Mouse (Mus musculus): ENCODE data around the gene Shb. TPM values are rescaled to one million over a fixed set of nuclear protein-coding genes. Genes with fewer than 3 reads are reported as not detected.
A peak's percentile ranks its signal among the peaks of the same experiment; 100 is the strongest.

The Shb gene
- polyA plus RNA-seq, 1 experiment from 2014 or later = 2.6 TPM

DNA sequence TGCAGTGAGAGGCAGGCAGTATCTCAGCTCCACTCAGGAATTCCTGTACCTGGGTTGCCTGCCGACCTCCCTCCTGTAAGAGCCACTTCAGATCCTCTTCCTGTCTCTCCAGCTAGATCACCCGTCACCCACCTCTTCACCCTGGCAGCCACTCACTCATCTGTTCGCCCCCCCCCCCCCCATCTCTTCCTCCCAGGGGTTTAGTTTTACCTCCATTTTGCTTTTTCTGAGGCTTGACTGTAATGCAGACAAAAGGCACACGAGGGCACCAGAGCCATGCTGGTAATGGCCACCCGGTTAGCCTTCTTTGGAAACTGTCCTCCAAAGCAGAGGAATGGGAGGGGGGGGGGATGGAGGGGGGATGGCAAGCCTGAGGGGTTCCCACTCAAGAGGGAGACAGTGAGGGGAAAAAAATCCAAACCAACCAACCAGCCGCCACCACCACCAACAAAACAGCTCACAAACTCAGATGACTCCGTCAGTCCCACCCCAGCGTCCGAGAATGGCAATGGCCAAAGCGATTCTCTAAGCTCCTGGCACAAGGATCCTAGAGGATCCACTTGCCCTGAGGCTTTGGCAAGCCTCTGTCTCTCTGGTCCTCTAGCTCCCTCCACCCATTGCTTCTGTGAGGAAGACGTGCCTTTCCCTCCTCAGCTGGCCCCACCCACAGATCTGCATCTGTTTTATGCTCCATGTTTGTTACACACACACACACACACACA lies 113.9 kb downstream of the Shb start:
- Histone ChIP-seq H3K4me2 (ENCODE audit: low read length) (peak overlapping the region; percentile 35), H3K9me3 (ENCODE audit: control insufficient read depth, low read length) (no peaks in the 10 kb centered on the region), H3K36me3 (ENCODE audit: control insufficient read depth, insufficient read depth, low read length) (no peaks in the 10 kb centered on the region), H3K27ac (ENCODE audit: low read depth, low read length) (no peak overlapping the region), H3K9ac (ENCODE audit: low read depth, low read length) (peak overlapping the region; percentile 32; the same call in 1 of the 2 replicates), H3K27me3 (replicated peaks; ENCODE audit: control insufficient read depth, insufficient read depth, low read length) (no peaks in the 10 kb centered on the region; the same call in 1 of the 2 replicates), H3K4me3 (ENCODE audit: low read length) (no peak overlapping the region), H3K4me1 (ENCODE audit: control insufficient read depth, insufficient read depth, low read depth, low read length) (peaks cover 2% of the 10 kb centered on the region)
- ATAC-seq = peak; percentile 59
- WGBS = 27% methylated on average over 10 of the region's 11 CpGs

DNA sequence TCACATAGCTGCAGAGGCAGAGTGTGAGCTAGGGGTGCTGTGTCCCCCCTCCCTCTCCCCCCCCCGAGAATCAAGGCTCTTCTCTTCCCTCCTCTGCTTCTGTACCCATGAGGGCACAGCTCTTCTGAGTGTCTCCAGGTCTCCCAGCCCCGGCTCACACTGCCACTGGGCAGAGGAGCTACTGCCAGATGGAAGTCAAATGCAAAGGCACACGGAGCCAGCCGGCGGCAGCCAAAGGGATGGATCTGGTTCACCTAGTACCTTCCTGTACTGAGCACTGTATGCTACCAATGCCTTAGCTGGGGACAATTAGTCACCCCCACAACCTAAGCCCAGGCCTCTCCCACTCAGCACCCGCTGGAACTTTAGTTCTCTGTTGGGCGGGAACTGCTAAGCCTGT lies 116.0 kb downstream of the Shb start:
- Histone ChIP-seq H3K4me1 (ENCODE audit: control insufficient read depth, insufficient read depth, low read depth, low read length) (peaks cover 2% of the 10 kb centered on the region), H3K27me3 (replicated peaks; ENCODE audit: control insufficient read depth, insufficient read depth, low read length) (no peaks in the 10 kb centered on the region; the same call in 1 of the 2 replicates), H3K4me3 (ENCODE audit: low read length) (no peak overlapping the region), H3K27ac (ENCODE audit: low read depth, low read length) (no peak overlapping the region), H3K9me3 (ENCODE audit: control insufficient read depth, low read length) (no peaks in the 10 kb centered on the region), H3K36me3 (ENCODE audit: control insufficient read depth, insufficient read depth, low read length) (no peaks in the 10 kb centered on the region), H3K9ac (ENCODE audit: low read depth, low read length) (no peak overlapping the region), H3K4me2 (ENCODE audit: low read length) (no peak overlapping the region)
- ATAC-seq = no peak
- 65% methylated on average over 7 of the region's 7 CpGs for WGBS

DNA sequence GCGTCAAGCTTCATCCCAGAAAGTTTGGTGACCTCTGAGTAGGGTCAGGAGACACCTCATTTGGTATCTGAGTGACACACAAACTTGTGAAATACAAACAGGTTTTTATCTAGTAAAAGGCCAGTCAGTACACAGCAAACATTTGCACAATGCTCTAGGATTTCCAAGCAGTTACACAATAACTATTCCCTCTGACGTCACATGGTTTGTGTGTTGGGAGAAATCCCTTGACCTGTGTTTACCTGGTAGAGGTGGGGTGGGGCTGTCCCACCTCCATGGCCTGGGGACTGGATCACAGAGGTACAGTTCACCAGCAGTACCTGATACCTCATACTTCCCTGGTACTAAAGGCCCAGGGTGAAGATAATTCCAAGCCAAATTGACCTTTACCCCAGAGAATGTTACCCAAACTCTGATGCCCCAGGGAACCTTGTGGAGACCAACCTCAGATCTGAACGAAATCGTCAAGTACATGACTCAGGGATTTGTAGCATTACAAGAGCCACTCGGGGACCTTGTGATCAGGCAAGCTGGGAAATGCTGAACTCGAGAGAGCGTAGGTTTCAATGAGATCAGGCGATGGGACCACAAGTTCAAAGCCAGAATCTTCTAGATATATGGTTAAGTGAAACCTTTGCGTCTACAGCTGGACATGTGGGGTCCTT lies 118.5 kb downstream of the Shb start:
- H3K4me1 ChIP-seq (ENCODE audit: control insufficient read depth, insufficient read depth, low read depth, low read length) = peaks cover 2% of the 10 kb centered on the region; the same call in 1 of the 2 replicates
- no peak for ATAC-seq
- H3K4me3 ChIP-seq (ENCODE audit: low read length) = no peak overlapping the region
- no peaks in the 10 kb centered on the region for H3K9me3 ChIP-seq (ENCODE audit: control insufficient read depth, low read length)
- H3K9ac ChIP-seq (ENCODE audit: low read depth, low read length) = no peak overlapping the region
- H3K27ac ChIP-seq (ENCODE audit: low read depth, low read length) = no peak overlapping the region
- no peaks in the 10 kb centered on the region for H3K36me3 ChIP-seq (ENCODE audit: control insufficient read depth, insufficient read depth, low read length)
- H3K4me2 ChIP-seq (ENCODE audit: low read length) = no peak overlapping the region
- H3K27me3 ChIP-seq (replicated peaks; ENCODE audit: control insufficient read depth, insufficient read depth, low read length) = no peaks in the 10 kb centered on the region; the same call in 1 of the 2 replicates
- 85% methylated on average over 9 of the region's 9 CpGs for WGBS

DNA sequence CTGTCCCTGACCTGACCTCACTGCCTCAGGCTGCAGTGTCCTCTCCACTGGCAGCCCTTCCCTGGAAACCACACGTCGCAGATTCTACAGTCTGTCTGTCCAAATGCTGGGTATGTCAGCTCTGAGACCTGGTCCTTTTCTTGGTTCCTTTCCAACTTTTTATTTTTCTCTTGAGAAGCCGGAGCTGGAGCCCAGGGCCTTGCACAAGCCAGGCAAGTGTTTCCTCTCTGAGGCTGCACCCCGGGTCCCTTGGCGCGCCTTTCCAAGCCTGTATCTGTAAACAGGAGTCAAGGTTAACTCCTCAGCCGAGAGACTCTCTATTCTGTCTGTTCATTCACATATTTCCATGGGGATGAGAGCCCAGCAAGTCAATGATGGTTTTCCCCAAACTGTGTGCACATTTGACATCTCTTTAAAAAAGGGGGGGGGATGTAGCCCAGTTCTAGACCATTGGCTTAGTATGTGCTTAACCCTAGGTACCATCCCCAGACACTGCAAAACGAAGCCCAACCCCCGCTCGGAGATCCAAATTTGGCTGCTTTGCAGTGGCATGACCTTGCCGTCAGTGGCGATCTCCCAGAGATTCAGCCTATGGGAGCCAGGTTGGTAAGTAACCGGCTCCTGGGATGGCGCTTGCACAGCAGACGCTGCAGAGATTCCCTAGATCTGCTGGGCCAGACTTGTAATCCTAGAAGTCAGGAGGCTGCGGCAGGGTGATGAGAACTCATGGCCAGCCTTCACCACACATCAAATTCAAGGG lies 119.7 kb downstream of the Shb start:
- Histone ChIP-seq H3K27me3 (replicated peaks; ENCODE audit: control insufficient read depth, insufficient read depth, low read length) (no peaks in the 10 kb centered on the region; the same call in 1 of the 2 replicates), H3K36me3 (ENCODE audit: control insufficient read depth, insufficient read depth, low read length) (no peaks in the 10 kb centered on the region), H3K27ac (ENCODE audit: low read depth, low read length) (no peak overlapping the region), H3K9me3 (ENCODE audit: control insufficient read depth, low read length) (no peaks in the 10 kb centered on the region), H3K4me3 (ENCODE audit: low read length) (no peak overlapping the region), H3K4me1 (ENCODE audit: control insufficient read depth, insufficient read depth, low read depth, low read length) (peaks cover 2% of the 10 kb centered on the region), H3K9ac (ENCODE audit: low read depth, low read length) (no peak overlapping the region), H3K4me2 (ENCODE audit: low read length) (no peak overlapping the region)
- 73% methylated on average over 16 of the region's 16 CpGs for WGBS
- ATAC-seq = no peak

DNA sequence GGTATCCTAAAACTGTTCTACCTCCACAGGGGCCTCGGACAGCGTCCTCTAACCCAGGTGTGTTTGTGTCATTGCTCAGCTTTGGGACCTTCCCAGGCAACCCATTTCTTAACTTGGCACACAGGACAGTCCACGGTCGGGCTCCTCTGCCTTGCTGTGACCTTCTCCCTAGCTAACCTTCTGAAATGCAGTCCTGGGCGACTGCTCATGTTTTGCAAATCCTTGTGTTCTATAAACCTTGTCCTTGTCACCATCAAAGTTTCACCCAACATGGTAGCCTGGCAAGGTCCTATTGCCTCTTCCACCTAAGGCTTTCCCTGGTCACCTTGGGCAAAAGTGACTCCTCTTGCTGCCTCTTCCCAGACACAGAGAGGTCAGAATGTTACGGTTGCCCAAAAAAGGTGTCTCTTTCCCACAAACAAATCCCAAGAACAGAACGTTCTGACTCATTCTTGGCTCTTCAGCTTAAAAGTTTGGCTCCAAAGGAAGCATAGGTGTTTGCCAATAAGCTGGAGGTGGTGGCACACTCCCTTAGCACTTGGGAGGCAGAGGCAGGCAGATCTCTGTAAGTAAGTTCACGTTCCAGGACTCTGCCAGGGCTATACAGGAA lies 121.0 kb downstream of the Shb start:
- Histone ChIP-seq H3K4me3 (ENCODE audit: low read length) (no peak overlapping the region), H3K36me3 (ENCODE audit: control insufficient read depth, insufficient read depth, low read length) (no peaks in the 10 kb centered on the region), H3K27ac (ENCODE audit: low read depth, low read length) (no peak overlapping the region), H3K4me2 (ENCODE audit: low read length) (no peak overlapping the region), H3K4me1 (ENCODE audit: control insufficient read depth, insufficient read depth, low read depth, low read length) (peaks cover 15% of the 10 kb centered on the region), H3K9ac (ENCODE audit: low read depth, low read length) (no peak overlapping the region), H3K9me3 (ENCODE audit: control insufficient read depth, low read length) (no peaks in the 10 kb centered on the region), H3K27me3 (replicated peaks; ENCODE audit: control insufficient read depth, insufficient read depth, low read length) (no peaks in the 10 kb centered on the region; the same call in 1 of the 2 replicates)
- no peak for ATAC-seq
- WGBS = 90% methylated on average over 8 of the region's 8 CpGs

DNA sequence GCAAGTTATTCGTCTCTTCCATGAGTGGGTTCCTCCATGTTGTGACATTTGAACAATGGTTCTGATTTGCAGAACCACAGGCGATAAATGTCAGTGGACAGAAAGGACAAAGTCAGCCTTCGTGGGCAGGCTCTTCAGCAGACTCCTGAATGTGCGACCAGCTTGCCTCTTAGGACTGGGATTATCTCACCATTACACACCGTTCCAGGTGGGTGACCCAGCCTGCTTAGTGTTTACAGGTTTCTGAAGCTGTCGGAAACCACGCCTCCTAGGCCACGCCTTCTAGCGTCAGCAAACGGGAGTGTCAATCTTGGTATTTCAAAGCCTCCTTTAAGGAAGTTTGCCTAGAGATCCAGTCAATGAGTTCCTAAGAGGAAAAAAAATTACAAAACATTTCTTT lies 123.0 kb downstream of the Shb start:
- ATAC-seq = no peak; the same call in 1 of the 2 replicates
- Histone ChIP-seq H3K4me2 (ENCODE audit: low read length) (peak overlapping the region; percentile 79), H3K4me1 (ENCODE audit: control insufficient read depth, insufficient read depth, low read depth, low read length) (peaks cover 19% of the 10 kb centered on the region), H3K27ac (ENCODE audit: low read depth, low read length) (peak overlapping the region; percentile 94), H3K9me3 (ENCODE audit: control insufficient read depth, low read length) (no peaks in the 10 kb centered on the region), H3K27me3 (replicated peaks; ENCODE audit: control insufficient read depth, insufficient read depth, low read length) (no peaks in the 10 kb centered on the region), H3K36me3 (ENCODE audit: control insufficient read depth, insufficient read depth, low read length) (peaks cover 2% of the 10 kb centered on the region), H3K9ac (ENCODE audit: low read depth, low read length) (peak overlapping the region; percentile 95), H3K4me3 (ENCODE audit: low read length) (peak overlapping the region; percentile 95)
- WGBS = under 1% methylated on average over 10 of the region's 10 CpGs

DNA sequence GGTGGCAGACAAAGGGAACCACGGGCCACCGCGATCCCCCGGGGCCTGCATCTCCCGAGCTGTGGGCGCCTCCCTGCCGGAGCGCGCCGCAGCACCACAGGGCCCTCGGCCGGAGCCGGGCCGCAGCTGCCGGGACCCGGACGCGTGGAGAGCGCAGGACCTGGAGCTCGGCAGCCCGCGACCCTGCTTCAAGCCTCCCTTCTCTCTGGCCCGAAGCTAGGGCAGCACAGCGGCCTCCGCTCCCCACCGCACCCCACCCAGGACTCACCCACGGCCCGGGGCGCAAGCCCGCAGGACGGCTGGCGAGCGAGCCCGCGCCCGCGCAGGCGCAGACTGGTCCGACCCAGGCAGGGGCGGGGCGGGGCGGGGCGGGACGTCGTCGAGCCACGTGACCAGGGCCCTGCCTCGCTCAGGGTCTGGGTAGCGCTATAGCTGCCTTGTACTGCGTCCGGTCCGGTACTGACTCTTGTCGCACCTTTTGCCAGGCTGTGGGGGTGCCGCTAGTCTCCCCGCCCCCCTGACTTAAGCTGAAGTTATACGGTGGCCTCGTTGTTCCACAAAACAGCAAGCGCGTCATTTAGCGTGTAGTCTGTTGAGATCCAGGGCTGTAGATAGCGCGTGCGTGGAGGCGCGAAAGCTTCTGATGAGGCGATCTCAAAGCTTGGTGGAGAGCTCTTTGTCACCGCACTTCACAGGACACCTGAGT lies 123.7 kb downstream of the Shb start, which contains the start of gene Slc25a51:
Gene Slc25a51 (minus strand): TSS at position 340 of the 706 bp plus-strand sequence.
- H3K27me3 ChIP-seq (replicated peaks; ENCODE audit: control insufficient read depth, insufficient read depth, low read length) = no peaks in the 10 kb centered on the region
- H3K36me3 ChIP-seq (ENCODE audit: control insufficient read depth, insufficient read depth, low read length) = peaks cover 9% of the 10 kb centered on the region
- peak within 1 kb of the TSS; percentile 94 for H3K27ac ChIP-seq (ENCODE audit: low read depth, low read length)
- H3K9me3 ChIP-seq (ENCODE audit: control insufficient read depth, low read length) = no peaks in the 10 kb centered on the region
- peak within 1 kb of the TSS; percentile 95 for H3K9ac ChIP-seq (ENCODE audit: low read depth, low read length)
- ATAC-seq = peak; percentile 98
- WGBS = 0% methylated on average over 39 of the region's 67 CpGs
- peaks cover 19% of the 10 kb centered on the region for H3K4me1 ChIP-seq (ENCODE audit: control insufficient read depth, insufficient read depth, low read depth, low read length)
- peak within 1 kb of the TSS; percentile 95 for H3K4me3 ChIP-seq (ENCODE audit: low read length)
- H3K4me2 ChIP-seq (ENCODE audit: low read length) = peak within 1 kb of the TSS; percentile 79

DNA sequence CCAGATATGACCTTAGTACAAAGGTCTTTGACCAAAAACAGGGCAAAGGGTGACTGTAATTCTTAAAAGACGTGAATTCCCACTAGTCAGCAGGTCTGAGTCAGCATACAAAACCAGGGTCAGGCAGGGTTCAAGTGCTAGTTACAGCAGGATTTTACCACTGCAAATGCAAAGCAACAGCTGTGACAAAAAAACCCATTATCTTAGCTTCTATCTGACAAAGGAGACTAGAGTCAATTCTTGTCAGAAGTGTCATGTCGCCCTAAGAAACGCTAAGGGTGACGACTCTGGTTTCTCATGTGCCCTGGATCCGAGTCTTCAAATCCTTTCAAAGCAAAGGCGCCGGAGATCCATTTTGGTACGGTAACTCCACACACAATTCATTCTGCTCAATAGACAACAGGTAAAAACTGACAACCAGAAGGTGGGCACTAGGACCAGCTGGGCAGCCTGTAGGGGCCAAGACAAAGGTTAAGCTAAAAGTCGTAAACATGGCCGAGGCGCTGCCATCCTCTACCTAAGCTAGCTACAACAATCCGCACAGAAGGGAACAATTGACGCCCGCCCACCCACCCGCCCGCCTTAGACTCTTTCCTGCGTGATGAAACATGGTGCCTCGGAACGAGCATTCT lies 124.5 kb downstream of the Shb start:
- peak overlapping the region; percentile 94 for H3K27ac ChIP-seq (ENCODE audit: low read depth, low read length)
- no peaks in the 10 kb centered on the region for H3K9me3 ChIP-seq (ENCODE audit: control insufficient read depth, low read length)
- H3K27me3 ChIP-seq (replicated peaks; ENCODE audit: control insufficient read depth, insufficient read depth, low read length) = no peaks in the 10 kb centered on the region
- peak overlapping the region; percentile 79 for H3K4me2 ChIP-seq (ENCODE audit: low read length)
- H3K9ac ChIP-seq (ENCODE audit: low read depth, low read length) = peak overlapping the region; percentile 95
- H3K36me3 ChIP-seq (ENCODE audit: control insufficient read depth, insufficient read depth, low read length) = peaks cover 13% of the 10 kb centered on the region
- ATAC-seq = no peak
- peak overlapping the region; percentile 95 for H3K4me3 ChIP-seq (ENCODE audit: low read length)
- peaks cover 19% of the 10 kb centered on the region for H3K4me1 ChIP-seq (ENCODE audit: control insufficient read depth, insufficient read depth, low read depth, low read length)
- under 1% methylated on average over 19 of the region's 19 CpGs for WGBS
